In genomic region chr13:109825891-109826290, GRCm38 (mm10) we compare ENCODE assay signal across 20 mouse cellular contexts.
"Had no signal": no experiment of that assay in that cellular context is flagged by ENCODE, and none has a peak within 500 bp of the region (broad histone marks: within the 10 kb centered on the region; RNA-seq: fewer than 3 reads in every experiment).

No protein-coding gene starts in this region.

- DNase-seq: layer of hippocampus, postnatal 36 days; left cerebral cortex, postnatal 4 days; liver; lung, adult 18-20 months; lung, postnatal 10 days; lung, postnatal 4 days; right cerebral cortex, adult 18-20 months; right cerebral cortex, postnatal 14 days; spleen, adult 18-20 months; thymus, adult 18-20 months; thymus, postnatal 36 days had no signal

- ATAC-seq: intestine, postnatal 0 days; liver, embryonic 12.5 days; midbrain, embryonic 15.5 days had no signal

- H3K27ac ChIP-seq: limb, embryonic 13.5 days; liver, embryonic 12.5 days; liver, embryonic 15.5 days; lung, embryonic 15.5 days; midbrain, embryonic 15.5 days; neural tube, embryonic 12.5 days; neural tube, embryonic 15.5 days had no signal

- H3K9me3 ChIP-seq: limb, embryonic 13.5 days; liver, embryonic 12.5 days; liver, embryonic 15.5 days; lung, embryonic 15.5 days; midbrain, embryonic 15.5 days; neural tube, embryonic 12.5 days; neural tube, embryonic 15.5 days had no signal

- H3K4me2 ChIP-seq: limb, embryonic 13.5 days; liver, embryonic 12.5 days; liver, embryonic 15.5 days; lung, embryonic 15.5 days; midbrain, embryonic 11.5 days; midbrain, embryonic 15.5 days; neural tube, embryonic 12.5 days; neural tube, embryonic 15.5 days had no signal

- H3K36me3 ChIP-seq: limb, embryonic 13.5 days; liver, embryonic 12.5 days; liver, embryonic 15.5 days; lung, embryonic 15.5 days; midbrain, embryonic 15.5 days; neural tube, embryonic 12.5 days; neural tube, embryonic 15.5 days had no signal

- H3K4me3 ChIP-seq: limb, embryonic 13.5 days; liver, embryonic 12.5 days; liver, embryonic 15.5 days; lung, embryonic 15.5 days; midbrain, embryonic 15.5 days; neural tube, embryonic 12.5 days; neural tube, embryonic 15.5 days had no signal

- H3K27me3 ChIP-seq: limb, embryonic 13.5 days; liver, embryonic 12.5 days; liver, embryonic 15.5 days; lung, embryonic 15.5 days; midbrain, embryonic 15.5 days; neural tube, embryonic 12.5 days; neural tube, embryonic 15.5 days had no signal

- H3K9ac ChIP-seq: limb, embryonic 13.5 days; liver, embryonic 12.5 days; liver, embryonic 15.5 days; lung, embryonic 15.5 days; midbrain, embryonic 15.5 days; neural tube, embryonic 12.5 days; neural tube, embryonic 15.5 days had no signal
